ENCODE assay signal across 12 mouse cellular contexts in the genomic region with DNA sequence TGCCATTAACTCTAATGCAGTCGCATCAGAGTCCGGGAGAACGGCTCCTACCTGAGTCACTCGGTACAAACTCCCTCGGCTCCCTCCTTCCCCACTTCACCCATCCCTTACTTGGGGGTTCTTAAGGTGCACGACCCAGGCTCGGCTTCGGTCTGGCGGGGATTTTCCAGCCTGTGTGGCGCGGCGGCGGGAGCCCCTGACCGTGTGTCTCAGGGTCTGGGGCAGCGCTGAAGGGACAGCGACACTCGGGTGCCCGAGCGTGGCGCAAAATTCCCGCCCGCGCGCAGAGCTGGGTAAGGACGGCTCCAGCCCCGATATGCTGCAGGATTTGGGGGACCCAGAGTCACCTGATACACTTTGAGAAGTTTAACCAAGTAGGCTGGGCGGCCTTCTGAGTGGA. TPM values are rescaled to one million over a fixed set of nuclear protein-coding genes. Genes with fewer than 3 reads are reported as not detected.
A peak's percentile ranks its signal among the peaks of the same experiment; 100 is the strongest.
DNase-seq lines count a peak whose midpoint lies in the region; ATAC-seq and TF ChIP-seq lines count a peak whose summit lies in the region.
"Had no signal": no experiment of that assay in that cellular context is flagged by ENCODE, and none has a peak within 500 bp of the region (broad histone marks: within the 10 kb centered on the region; RNA-seq: fewer than 3 reads in every experiment).

A gene (minus strand): TSS at position 279 of the 400 bp plus-strand sequence.

- no peak within 1 kb of the TSS for H3K4me3 ChIP-seq in liver, embryonic 11.5 days (ENCODE audit: low read depth, low read length)
- H3K4me3 ChIP-seq in liver, postnatal 0 days (ENCODE audit: low read depth, low read length), result no peak within 1 kb of the TSS
- H3K4me3 ChIP-seq in hindbrain, embryonic 13.5 days, result peak within 1 kb of the TSS; percentile 21
- H3K4me3 ChIP-seq: neural tube, embryonic 15.5 days had no signal

- peak within 1 kb of the TSS; percentile 16; the same call in 1 of the 2 replicates for H3K4me2 ChIP-seq in liver, embryonic 11.5 days
- no peak within 1 kb of the TSS for H3K4me2 ChIP-seq in liver, postnatal 0 days (ENCODE audit: low read depth, low read length)
- H3K4me2 ChIP-seq in hindbrain, embryonic 13.5 days, result peak within 1 kb of the TSS; percentile 29
- H3K4me2 ChIP-seq: neural tube, embryonic 15.5 days had no signal

- no peaks in the 10 kb centered on the region for H3K4me1 ChIP-seq in liver, embryonic 11.5 days (replicated peaks; ENCODE audit: control insufficient read depth, insufficient read depth, low read length)
- H3K4me1 ChIP-seq in liver, postnatal 0 days (ENCODE audit: insufficient read depth), result no peaks in the 10 kb centered on the region
- peaks cover 15% of the 10 kb centered on the region for H3K4me1 ChIP-seq in hindbrain, embryonic 13.5 days (replicated peaks)

- TF ChIP-seq CTCF in liver, postnatal 0 days (IDR thresholded peaks at IDR 0.05; ENCODE audit: low read depth), result no peak

- DNase-seq in liver, embryonic 11.5 days (ENCODE audit: low spot score), result peak; percentile 35
- DNase-seq in liver, postnatal 0 days, result no peak
- DNase-seq in embryo, embryonic 11 days, result peak; percentile 32
- DNase-seq in retina, embryonic 14.5 days (ENCODE audit: low spot score), result peak; percentile 38
- no peak for DNase-seq in right cerebral cortex, postnatal 4 days
- DNase-seq in right cerebral cortex, postnatal 14 days, result no peak
- DNase-seq: gastrocnemius, postnatal 10 days; kidney, postnatal 25 days; lung, adult 2 months had no signal

- H3K27me3 ChIP-seq in liver, embryonic 11.5 days (replicated peaks; ENCODE audit: control insufficient read depth, insufficient read depth, low read length), result peaks cover 76% of the 10 kb centered on the region
- H3K27me3 ChIP-seq in liver, postnatal 0 days (ENCODE audit: insufficient read depth, low read length), result peaks cover 72% of the 10 kb centered on the region
- H3K27me3 ChIP-seq in hindbrain, embryonic 13.5 days, result peaks cover 98% of the 10 kb centered on the region

- no peaks in the 10 kb centered on the region for H3K36me3 ChIP-seq in liver, embryonic 11.5 days (ENCODE audit: control insufficient read depth, insufficient read depth, low read length)
- no peaks in the 10 kb centered on the region for H3K36me3 ChIP-seq in liver, postnatal 0 days (replicated peaks; ENCODE audit: insufficient read depth, low read length)
- H3K36me3 ChIP-seq in hindbrain, embryonic 13.5 days, result no peaks in the 10 kb centered on the region
- H3K36me3 ChIP-seq: neural tube, embryonic 15.5 days had no signal

- no peak for TF ChIP-seq EP300 in liver, postnatal 0 days (IDR thresholded peaks at IDR 0.05; ENCODE audit: low read depth)

- H3K27ac ChIP-seq in liver, embryonic 11.5 days (ENCODE audit: low read depth, low read length), result no peak within 1 kb of the TSS
- no peak within 1 kb of the TSS for H3K27ac ChIP-seq in liver, postnatal 0 days (ENCODE audit: low read depth)
- no peak within 1 kb of the TSS for H3K27ac ChIP-seq in hindbrain, embryonic 13.5 days
- H3K27ac ChIP-seq: neural tube, embryonic 15.5 days had no signal

- H3K9me3 ChIP-seq in liver, embryonic 11.5 days (ENCODE audit: control insufficient read depth, low read length), result no peaks in the 10 kb centered on the region
- no peaks in the 10 kb centered on the region for H3K9me3 ChIP-seq in liver, postnatal 0 days (ENCODE audit: low read length)
- H3K9me3 ChIP-seq in hindbrain, embryonic 13.5 days, result no peaks in the 10 kb centered on the region
- H3K9me3 ChIP-seq: neural tube, embryonic 15.5 days had no signal

- no peak within 1 kb of the TSS for H3K9ac ChIP-seq in liver, embryonic 11.5 days (ENCODE audit: low read depth, low read length)
- no peak within 1 kb of the TSS for H3K9ac ChIP-seq in liver, postnatal 0 days (replicated peaks)
- peak within 1 kb of the TSS; percentile 43; the same call in 1 of the 2 replicates for H3K9ac ChIP-seq in hindbrain, embryonic 13.5 days
- H3K9ac ChIP-seq: neural tube, embryonic 15.5 days had no signal

- WGBS in liver, embryonic 11.5 days, result 2% methylated on average over 27 of the region's 27 CpGs
- 2% methylated on average over 27 of the region's 27 CpGs for WGBS in liver, postnatal 0 days (ENCODE audit: insufficient replicate concordance)
- under 1% methylated on average over 27 of the region's 27 CpGs for WGBS in hindbrain, embryonic 13.5 days

- no peak for ATAC-seq in liver, embryonic 11.5 days (replicated peaks; ENCODE audit: low FRiP score)
- no peak for ATAC-seq in liver, postnatal 0 days
- ATAC-seq in hindbrain, embryonic 13.5 days (ENCODE audit: low FRiP score), result no peak

RNA-seq across cellular contexts. Expression of the gene that starts here (rescaled TPM):
- polyA plus RNA-seq in liver, embryonic 11.5 days (2014; fragmentation: Nextera tagmentation; extraction: Ambion mirVana), result not detected in 2 replicates
- polyA plus RNA-seq in liver, postnatal 0 days (2015; fragmentation: Nextera tagmentation; extraction: Ambion mirVana), result not detected in 2 replicates
- 22.8 and 24.1 TPM in 2 replicates for polyA plus RNA-seq in hindbrain, embryonic 13.5 days (2015; fragmentation: Nextera tagmentation; extraction: Ambion mirVana)
- polyA plus RNA-seq: lung, adult 2 months; stomach, embryonic 14.5 days had no signal

Comparison
In these comparisons a context has a peak if more than half of its experiments do, and no peak if none do; other contexts are left out.
1. RNA of the gene that starts here (polyA plus RNA-seq): 22.8 to 24.1 TPM in hindbrain, embryonic 13.5 days; not detected in liver, embryonic 11.5 days and not detected in liver, postnatal 0 days; every median in the first group is over 10 times any median in the second.
2. Peak in DNase-seq and H3K4me2 ChIP-seq in liver, embryonic 11.5 days; RNA of the gene not detected or under 1 TPM.
3. DNase-seq: peak in embryo, embryonic 11 days (single experiment) and retina, embryonic 14.5 days (single experiment); none in liver, postnatal 0 days (single experiment), right cerebral cortex, postnatal 4 days (single experiment) and right cerebral cortex, postnatal 14 days (single experiment).